Mouse (Mus musculus): Measurements from ENCODE around the gene Ipmk.

- TF ChIP-seq CTCF (IDR thresholded peaks at IDR 0.05; ENCODE audit: borderline replicate concordance, control insufficient read depth, extremely low read depth, insufficient read depth, low read length, poor library complexity) = no peak
- no peak for TF ChIP-seq POLR2A (IDR thresholded peaks at IDR 0.05; ENCODE audit: control insufficient read depth, extremely low read depth, insufficient read depth, low read length, poor library complexity)
These were observed 31.1 kb upstream of the Ipmk start for GRCm38 (mm10) chr10:71316497-71316896.
